Mouse (Mus musculus) embryonic fibroblast, embryonic 13.5 days (primary cell): ENCODE measurements around the gene Lrrc25. TPM values are rescaled to one million over a fixed set of nuclear protein-coding genes. Genes with fewer than 3 reads are reported as not detected.

Source experiments
- H3K27ac ChIP-seq: 2 replicates; pipeline ENCODE4 v1.5.1; 2012; ENCODE audit warnings: low read length, control low read depth, inconsistent platforms; ENCODE audit not compliant: insufficient read depth
- H3K4me1 ChIP-seq: 2 replicates; pipeline ENCODE4 v1.6.1; 2011; ENCODE audit warnings: low read length; ENCODE audit not compliant: control insufficient read depth, insufficient read depth
- H3K4me3 ChIP-seq: 2 replicates; pipeline ENCODE4 v1.5.1; 2011; ENCODE audit warnings: mild to moderate bottlenecking, control low read depth, low read length; ENCODE audit not compliant: insufficient read depth
- CTCF ChIP-seq: IDR thresholded peaks from 2 replicates; pipeline ENCODE4 v1.5.1; 2011; ENCODE audit warnings: mild to moderate bottlenecking, control low read depth, low read length, moderate library complexity, borderline replicate concordance; ENCODE audit not compliant: insufficient read depth
- POLR2A ChIP-seq: IDR thresholded peaks from 2 replicates; pipeline ENCODE4 v1.6.1; 2011; ENCODE audit warnings: low read depth, mild to moderate bottlenecking, control low read depth, low read length, moderate library complexity
- polyA plus RNA-seq: library from polyadenylated mRNA; stranded (reverse); fragments of >200 nt; gene quantifications from 2 replicates; pipeline ENCODE4 v1.2.4, GENCODE M21; 2011; ENCODE audit warnings: low read depth; ENCODE audit not compliant: missing spikeins, insufficient read length

Gene Lrrc25
- polyA plus RNA-seq, 1 experiment, result 0.46 TPM

DNA sequence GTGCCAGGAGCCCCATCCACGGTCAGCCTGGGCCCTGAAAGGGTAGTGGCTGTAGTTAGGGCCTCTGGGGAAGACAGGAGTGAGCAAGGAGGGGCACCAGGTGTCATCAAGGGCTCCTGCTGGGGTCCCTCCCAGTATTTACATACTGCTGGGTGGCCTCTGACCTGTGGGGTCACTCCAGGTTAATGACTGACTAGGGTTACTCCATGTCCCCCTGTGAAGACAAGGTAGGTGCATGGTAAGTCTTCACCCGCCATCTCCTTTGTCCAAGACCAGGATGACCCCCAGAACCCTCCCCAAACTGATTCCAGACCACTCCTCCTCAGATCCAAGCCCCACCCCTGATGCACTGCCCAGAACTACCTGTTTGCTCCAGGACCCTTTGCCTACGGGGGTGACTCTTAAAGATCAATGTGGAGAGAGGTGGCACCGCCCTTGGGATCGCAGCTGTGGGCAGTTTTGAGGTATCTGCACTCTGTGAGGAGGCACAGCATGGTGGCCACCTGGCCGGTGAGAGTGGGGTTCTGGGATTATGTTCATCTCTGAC, 16.5 kb downstream of the Lrrc25 start, which contains the start of gene Gdf15:
Gdf15 (minus strand) TSS at position 111 of the 547 bp plus-strand sequence.
- TF ChIP-seq POLR2A (no peak), CTCF (no peak)
- H3K4me3 ChIP-seq, result peak within 1 kb of the TSS; percentile 23
- H3K27ac ChIP-seq, result peak within 1 kb of the TSS; percentile 78
- peaks cover 9% of the 10 kb centered on the region for H3K4me1 ChIP-seq

DNA sequence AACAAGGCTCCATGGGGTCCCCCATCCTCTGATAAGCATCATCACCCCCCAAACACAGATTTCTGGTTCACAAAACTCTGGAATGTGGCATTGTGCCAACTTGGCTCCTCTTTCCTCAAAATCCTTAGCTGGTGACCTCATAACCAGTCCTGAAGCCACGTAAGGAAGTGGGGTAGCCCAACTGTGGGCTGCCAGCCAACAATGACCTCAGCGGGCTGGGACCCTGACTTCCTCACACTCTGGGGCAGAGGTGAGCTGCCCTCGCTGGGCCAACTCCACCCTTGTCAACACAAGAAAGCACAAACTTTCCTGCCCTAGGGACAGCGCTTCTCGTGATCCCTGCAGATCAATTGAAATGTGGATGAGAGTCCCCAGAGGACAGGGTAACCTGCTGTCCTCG, 18.1 kb downstream of the Lrrc25 start:
- no peak for TF ChIP-seq POLR2A
- peaks cover 9% of the 10 kb centered on the region for H3K4me1 ChIP-seq
- H3K4me3 ChIP-seq, result no peak overlapping the region
- H3K27ac ChIP-seq, result no peak overlapping the region

DNA sequence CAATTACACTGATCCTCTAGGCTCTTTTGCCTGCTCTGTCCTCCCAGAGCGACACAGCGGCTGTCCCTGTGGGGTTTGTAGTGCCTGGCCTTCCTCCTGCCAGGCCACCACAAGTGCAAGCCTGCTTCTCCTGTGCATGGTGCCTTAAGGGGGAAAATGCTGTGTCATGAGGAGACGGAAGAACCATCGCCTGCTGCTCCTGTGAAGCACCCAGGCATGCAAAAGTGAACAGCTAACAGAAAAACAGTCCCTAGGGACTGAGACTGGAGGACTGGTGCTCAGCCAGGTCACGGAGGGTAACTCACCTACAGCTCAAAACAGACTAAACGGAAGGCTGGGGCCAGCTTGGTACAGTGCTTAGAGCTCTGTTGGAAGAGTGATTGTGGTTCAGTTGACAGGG, 19.6 kb downstream of the Lrrc25 start:
- H3K27ac ChIP-seq, result no peak overlapping the region
- no peak overlapping the region for H3K4me3 ChIP-seq

DNA sequence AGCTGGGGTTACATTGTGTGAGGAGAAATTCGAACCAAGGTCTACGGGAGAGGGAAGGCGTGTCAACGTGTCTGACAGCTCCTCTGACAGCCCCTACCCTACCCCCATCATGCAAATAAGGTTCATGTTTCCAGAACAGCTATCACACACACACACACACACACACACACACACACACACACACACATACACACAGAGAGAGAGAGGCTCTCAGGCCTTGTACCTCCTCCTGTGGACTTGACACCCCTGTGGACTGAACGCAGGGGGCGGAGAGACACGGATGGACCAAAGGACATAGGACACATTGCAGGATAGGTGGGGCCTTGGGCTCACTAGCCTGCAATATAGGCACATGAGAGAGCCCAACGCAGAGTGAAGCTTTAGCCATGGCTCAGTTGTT, 20.9 kb downstream of the Lrrc25 start:
- no peak overlapping the region for H3K27ac ChIP-seq
- no peak for TF ChIP-seq POLR2A
- TF ChIP-seq CTCF, result no peak
- H3K4me1 ChIP-seq, result peaks cover 9% of the 10 kb centered on the region
- H3K4me3 ChIP-seq, result no peak overlapping the region

More for the DNA sequence above, 19.6 kb downstream of the Lrrc25 start:
- TF ChIP-seq CTCF (no peak), POLR2A (no peak)
- peaks cover 9% of the 10 kb centered on the region for H3K4me1 ChIP-seq

DNA sequence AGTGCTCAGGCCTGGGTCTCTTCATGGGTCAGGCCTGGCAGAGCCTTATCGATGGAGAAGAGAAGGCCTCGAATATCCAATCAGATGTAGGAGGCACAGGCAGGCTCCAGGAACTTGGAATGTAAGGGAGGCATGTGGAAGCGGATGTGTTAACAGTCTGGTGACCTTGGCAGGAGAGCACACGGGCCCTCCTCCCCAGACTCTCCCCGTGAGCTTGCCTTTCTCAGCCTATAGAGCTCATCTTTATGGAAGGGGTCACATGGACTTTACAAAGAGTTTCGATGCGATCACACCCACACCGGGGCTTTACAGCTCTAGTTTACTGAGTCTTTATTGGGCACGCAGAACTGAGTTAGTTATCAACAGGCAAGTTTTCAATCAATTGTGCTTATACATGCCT, 22.8 kb downstream of the Lrrc25 start:
- TF ChIP-seq POLR2A, result no peak
- TF ChIP-seq CTCF, result no peak
- Histone ChIP-seq H3K4me1 (peaks cover 12% of the 10 kb centered on the region), H3K4me3 (no peak overlapping the region), H3K27ac (no peak overlapping the region)

DNA sequence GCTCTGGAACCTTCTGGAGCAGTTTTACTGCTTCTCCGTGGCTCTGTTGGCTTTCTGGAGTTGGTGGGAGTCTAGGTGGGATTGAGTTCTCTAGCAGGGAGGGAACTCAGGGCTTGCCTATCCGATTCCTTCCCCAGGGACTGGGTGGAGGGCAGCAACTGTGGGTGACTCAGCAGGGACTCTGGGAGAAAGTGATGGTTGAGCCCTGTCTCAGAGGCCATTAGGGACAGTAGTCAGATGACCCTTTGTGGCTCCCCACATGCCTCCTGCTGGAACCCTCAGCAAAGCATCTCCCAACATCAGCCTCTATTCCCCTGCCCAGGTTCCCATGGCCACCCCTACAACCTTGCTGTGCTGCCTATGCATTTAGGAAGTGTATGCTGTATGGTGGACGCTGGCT, 27.1 kb downstream of the Lrrc25 start:
- no peak for TF ChIP-seq CTCF
- no peak for TF ChIP-seq POLR2A
- Histone ChIP-seq H3K27ac (no peak overlapping the region), H3K4me1 (peaks cover 6% of the 10 kb centered on the region; the same call in 1 of the 2 replicates), H3K4me3 (no peak overlapping the region)

DNA sequence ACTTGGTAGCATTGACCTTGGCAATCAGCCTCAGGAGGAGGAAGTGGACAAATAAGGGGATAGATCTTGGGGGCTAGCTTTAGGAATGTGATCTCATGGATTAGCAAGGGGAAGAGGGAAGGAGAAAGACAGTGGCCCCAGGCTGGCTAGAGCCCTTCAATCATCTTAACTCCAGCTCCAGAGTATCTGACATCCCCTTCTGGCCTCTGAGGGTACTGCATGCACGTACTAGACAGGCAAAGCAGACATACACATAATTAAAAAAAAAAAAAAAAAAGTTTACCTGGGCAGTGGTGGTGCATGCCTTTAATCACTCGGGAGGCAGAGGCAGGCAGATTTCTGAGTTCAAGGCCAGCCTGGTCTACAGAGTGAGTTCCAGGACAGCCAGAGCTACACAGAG, 28.1 kb downstream of the Lrrc25 start:
- TF ChIP-seq CTCF, result no peak
- no peak for TF ChIP-seq POLR2A
- peaks cover 6% of the 10 kb centered on the region; the same call in 1 of the 2 replicates for H3K4me1 ChIP-seq
- H3K27ac ChIP-seq, result no peak overlapping the region
- no peak overlapping the region for H3K4me3 ChIP-seq

DNA sequence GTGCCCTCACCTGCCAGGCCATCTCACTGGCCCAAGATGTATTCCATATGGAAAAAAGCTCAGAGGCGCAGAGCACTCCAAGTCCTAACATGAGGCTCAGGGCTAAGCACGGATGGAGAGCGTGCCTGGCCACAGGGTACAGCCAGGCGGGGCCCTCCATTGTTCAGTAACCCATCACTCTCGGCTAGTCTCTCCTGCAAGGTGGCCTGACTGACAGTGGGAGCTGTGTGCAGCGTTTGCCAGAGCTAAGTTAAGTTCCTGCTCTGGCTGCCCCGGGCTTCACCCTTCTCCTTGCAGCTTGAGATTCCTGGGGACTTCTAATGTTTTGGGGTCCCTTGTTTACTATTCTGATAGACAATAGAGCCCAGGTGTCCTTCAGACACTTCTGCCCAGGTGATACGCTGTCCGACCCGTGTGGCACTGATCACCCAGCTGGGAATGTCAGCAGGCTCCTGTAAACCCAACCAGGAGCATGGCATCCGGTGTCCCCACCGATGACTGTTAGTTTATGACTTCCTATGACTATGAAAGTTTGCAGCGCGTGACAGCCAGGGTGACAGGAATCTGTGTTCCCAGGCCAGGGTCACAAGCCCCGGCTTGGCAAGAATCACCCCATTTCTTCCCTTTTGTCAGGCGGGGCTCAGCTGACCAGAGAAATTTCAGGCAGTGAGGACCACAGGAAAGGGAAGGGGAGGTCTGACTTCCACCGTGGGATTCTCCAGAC, 29.7 kb downstream of the Lrrc25 start:
- peaks cover 6% of the 10 kb centered on the region; the same call in 1 of the 2 replicates for H3K4me1 ChIP-seq
- H3K4me3 ChIP-seq, result no peak overlapping the region
- no peak for TF ChIP-seq POLR2A
- TF ChIP-seq CTCF, result no peak
- no peak overlapping the region for H3K27ac ChIP-seq

DNA sequence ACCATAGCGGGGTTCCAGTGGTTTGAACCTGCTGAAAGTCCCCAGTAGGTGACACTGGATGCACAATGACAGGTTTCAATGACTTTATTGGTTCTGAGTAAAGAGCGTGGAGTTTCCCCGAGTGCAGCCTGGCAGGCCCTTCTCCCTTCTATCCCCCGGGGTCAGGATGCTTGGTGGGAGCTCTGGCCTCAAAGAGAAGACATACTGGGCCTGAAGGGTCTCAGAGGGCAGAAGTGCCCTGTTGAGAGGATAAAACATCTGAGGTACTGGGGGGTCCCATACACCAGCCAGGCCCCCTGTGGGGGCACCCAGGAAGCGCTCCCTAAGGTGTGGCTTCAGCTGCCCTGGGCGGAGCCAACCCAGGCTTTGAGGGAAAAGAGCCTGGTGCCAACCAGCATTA, 30.4 kb downstream of the Lrrc25 start:
- TF ChIP-seq CTCF, result no peak
- no peak for TF ChIP-seq POLR2A
- peaks cover 6% of the 10 kb centered on the region; the same call in 1 of the 2 replicates for H3K4me1 ChIP-seq
- H3K27ac ChIP-seq, result no peak overlapping the region
- no peak overlapping the region for H3K4me3 ChIP-seq

DNA sequence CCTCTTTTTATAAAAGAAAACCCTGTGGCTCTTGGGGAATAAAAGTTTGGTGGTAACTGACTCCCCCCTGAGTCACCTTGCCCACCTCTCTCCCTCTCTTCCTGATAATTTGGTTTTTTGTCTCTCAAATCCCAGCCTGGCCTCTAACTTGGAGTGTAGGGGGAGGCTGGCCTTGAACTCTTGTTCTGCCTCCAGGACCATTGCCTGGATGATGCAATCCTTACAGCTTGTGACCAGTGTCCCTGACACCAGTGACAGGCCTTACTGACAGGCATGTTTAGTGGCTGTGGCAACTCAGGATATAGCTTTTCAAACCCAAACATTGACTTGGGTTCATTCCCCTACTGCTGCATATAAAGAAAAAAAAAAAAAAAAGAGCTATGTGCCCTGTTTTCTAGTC, 30.8 kb downstream of the Lrrc25 start:
- Histone ChIP-seq H3K27ac (no peak overlapping the region), H3K4me1 (peaks cover 6% of the 10 kb centered on the region; the same call in 1 of the 2 replicates), H3K4me3 (no peak overlapping the region)
- no peak for TF ChIP-seq POLR2A
- no peak for TF ChIP-seq CTCF
